Mouse (Mus musculus) embryonic fibroblast, embryonic 13.5 days (primary cell): ENCODE results near the gene Arhgef3.

Experiments used
- CTCF ChIP-seq: IDR thresholded peaks from 2 replicates; pipeline ENCODE4 v1.5.1; 2011; ENCODE audit warnings: mild to moderate bottlenecking, control low read depth, low read length, moderate library complexity, borderline replicate concordance; ENCODE audit not compliant: insufficient read depth
- POLR2A ChIP-seq: IDR thresholded peaks from 2 replicates; pipeline ENCODE4 v1.6.1; 2011; ENCODE audit warnings: low read depth, mild to moderate bottlenecking, control low read depth, low read length, moderate library complexity

DNA sequence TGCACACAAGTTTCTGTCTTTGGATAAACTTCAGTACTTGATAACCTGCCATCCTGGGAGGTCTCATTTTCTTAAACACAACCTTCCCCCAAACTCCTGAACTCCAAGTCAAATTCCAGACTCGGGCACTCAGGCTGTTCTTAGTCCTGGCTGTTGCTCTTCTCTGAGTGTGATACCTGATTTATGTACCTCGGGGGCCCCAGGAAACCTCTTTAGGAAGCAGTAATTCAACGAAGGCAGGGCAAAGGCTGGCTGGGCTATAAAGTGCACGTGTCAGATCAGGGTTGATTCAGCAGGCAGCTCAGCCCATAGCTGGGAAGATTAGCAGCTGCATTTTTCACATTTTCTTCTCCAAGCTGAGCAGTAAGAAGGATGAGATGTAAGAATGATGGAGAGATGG is 171.5 kb downstream of the Arhgef3 start:
- no peak for TF ChIP-seq CTCF
- no peak for TF ChIP-seq POLR2A
